Mouse (Mus musculus): ENCODE data around the gene 4921507P07Rik.
"Not testable (repeated sequence)": the region's sequence is repeated elsewhere in the genome, so short reads cannot be mapped to it uniquely, and the experiment has no call there.

Gene 4921507P07Rik

DNA sequence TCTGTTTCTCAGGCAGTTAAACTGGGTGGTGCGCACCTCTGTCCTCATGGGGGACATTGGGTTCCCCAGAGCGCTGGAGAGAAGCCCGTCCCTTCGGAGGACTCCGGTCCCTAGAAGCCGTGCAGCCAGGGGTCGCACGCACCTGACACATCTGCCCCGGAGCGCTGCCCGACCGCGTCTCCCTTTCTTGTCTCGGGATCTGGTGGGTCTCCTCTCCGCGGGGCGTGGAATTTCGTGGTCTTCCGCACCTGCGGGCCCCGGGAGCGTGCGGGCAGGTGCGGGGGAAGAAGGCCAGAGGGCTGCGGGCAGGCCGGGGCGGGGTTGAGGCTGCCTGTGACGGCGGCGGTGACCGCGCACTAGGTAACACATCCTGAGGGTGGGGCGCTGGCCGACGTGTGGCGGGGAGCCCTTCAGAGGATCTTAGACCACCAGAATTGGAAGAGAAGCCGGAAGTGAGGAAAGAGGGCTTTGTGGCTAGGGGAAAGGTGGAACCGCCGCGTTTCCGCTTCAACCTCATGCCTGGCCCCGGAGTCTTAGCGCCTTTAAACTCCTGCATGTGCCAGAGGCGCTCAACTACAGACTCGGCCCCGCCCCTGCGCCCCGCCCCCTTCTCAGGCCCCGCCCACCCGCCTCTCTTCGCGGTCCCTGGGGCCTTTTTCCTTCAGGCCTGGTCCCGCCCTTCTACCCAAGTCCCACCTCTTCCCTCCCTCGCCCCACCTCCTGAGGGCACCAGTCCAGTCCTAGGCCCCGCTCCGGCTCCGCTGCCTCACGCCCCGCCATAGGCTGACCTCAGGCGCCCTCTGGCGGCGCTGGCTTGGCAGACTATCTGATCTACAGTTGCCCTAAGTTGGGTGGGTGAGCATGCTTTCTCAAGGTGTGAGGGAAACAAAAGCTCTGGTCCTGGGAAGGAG, at the start of gene 4921507P07Rik:
4921507P07Rik (minus strand) TSS at position 332 of the 911 bp plus-strand sequence.
- DNase-seq (ENCODE audit: extremely low spot score, low read depth, low spot score) = peak; percentile 81

DNA sequence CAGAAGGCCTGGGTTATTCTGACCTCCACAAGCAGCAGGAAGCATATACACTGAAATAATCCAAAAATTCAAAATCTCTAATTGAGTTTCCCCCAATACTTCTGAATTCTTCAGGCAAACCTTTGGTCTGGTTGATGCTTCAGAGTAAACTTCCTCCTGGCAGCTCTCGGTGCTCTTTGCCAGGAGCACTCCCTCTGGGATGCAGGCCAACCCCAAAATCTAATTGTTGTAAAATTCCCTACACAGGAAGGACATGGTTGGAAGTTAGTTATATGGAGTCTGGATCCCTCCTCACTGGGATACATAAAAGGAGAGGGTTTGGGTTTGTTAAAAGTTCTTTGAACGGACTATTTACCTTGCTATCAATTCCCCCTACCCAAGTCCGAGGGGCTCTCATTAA, 48.3 kb upstream of the 4921507P07Rik start:
- DNase-seq (ENCODE audit: extremely low spot score, low read depth, low spot score) = no peak

DNA sequence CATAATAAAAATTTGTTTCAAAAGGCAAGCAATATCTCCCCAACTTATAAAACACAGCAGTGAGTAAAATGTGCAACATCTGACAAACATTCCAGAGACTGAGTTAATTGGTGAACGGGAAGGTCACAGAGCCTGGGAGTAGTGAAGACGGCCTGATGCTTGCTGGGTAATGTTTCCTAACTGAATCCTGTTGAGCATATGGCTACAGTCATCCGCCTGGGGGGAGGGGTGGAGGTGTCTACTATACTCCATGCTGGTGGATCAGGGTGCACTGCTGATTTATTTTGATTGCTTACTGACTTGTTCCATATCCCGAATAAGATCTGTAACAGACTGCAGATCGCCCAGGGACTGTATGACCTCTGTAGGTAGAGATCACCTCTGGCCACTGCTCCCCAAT, 45.5 kb upstream of the 4921507P07Rik start:
- no peak for DNase-seq (ENCODE audit: extremely low spot score, low read depth, low spot score)

DNA sequence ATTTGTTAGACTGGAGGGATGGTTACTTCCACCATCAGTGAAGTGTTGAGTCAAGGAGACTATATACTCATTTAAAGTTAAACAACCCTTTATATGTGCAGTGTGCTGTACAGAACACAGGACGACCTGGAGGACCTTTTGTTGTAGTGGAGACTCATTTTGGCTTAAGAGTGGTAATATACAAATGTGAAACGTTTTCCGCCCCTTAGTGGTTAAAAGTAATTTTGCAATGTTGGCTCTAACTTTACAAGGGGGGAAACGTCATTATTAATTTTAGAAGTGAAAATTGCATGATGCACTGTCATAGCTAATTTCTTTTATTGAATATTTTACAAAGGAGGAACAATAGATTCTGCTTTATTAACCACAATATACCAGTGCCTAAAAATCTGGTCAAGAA, 43.9 kb upstream of the 4921507P07Rik start:
- DNase-seq (ENCODE audit: extremely low spot score, low read depth, low spot score) = no peak

DNA sequence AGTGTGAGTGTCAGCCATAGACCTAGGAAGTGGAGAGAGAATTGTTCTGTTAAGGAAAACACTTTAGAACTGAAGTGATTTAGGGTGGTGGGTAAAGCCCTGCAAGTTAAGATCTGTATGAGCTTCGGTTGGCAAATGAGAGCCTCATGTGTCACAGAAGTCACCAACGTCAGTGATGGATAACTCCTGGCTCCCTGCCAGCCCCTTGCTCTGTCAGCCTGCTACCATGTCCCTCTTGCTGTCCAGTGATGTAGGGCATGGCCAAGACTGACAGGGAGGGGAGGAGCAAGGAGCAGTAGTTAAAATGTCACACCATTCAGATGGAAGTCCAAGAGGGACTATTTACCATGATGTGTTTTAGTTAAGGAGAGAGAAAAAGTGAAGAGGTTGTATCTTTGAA, 43.2 kb upstream of the 4921507P07Rik start:
- DNase-seq (ENCODE audit: extremely low spot score, low read depth, low spot score) = no peak

DNA sequence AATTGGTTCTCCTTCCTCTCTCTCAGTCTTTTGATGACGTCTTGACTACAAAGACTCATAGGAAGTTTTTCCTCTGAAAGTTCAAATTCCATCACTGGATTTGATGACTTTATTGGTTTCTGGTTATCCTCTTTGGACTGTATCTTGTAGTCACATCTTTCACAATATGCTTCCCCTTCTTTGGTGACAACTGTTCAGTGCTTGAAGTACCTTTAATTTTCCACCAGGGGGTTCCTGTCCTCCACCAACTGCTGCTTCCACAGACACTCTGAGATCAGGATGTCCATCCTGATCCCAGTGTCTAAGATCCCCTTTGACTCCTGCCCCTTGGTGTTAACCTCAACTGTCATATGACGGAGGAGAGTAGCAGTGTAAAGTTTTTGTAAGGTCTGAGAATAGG, 29.7 kb upstream of the 4921507P07Rik start:
- not testable (repeated sequence) for DNase-seq (ENCODE audit: extremely low spot score, low read depth, low spot score)

DNA sequence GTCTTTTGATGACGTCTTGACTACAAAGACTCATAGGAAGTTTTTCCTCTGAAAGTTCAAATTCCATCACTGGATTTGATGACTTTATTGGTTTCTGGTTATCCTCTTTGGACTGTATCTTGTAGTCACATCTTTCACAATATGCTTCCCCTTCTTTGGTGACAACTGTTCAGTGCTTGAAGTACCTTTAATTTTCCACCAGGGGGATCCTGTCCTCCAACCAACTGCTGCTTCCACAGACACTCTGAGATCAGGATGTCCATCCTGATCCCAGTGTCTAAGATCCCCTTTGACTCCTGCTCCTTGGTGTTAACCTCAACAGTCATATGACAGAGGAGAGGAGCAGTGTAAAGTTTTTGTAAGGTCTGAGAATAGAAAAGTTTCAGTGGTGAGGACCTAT, 21.8 kb upstream of the 4921507P07Rik start:
- DNase-seq (ENCODE audit: extremely low spot score, low read depth, low spot score) = not testable (repeated sequence)

DNA sequence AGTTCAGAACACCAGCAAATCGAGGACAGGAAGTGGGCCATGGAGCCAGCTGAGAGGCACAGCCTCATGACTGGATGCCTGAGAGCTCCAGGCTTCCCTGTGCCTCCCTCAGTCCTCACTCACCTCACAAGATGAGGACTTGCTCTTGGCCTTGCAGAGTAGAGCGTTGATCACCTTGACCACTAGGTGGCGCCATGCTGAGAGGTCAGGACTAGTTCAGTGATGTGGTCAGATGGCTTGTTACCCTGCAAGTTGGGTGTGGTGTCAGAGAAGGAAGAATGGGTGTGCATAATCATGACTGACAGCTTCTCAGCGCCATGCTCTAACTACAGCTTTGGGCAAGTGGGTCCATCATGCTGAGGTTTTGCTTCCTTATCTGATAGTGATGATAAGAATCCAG, 5.2 kb upstream of the 4921507P07Rik start:
- no peak for DNase-seq (ENCODE audit: extremely low spot score, low read depth, low spot score)

DNA sequence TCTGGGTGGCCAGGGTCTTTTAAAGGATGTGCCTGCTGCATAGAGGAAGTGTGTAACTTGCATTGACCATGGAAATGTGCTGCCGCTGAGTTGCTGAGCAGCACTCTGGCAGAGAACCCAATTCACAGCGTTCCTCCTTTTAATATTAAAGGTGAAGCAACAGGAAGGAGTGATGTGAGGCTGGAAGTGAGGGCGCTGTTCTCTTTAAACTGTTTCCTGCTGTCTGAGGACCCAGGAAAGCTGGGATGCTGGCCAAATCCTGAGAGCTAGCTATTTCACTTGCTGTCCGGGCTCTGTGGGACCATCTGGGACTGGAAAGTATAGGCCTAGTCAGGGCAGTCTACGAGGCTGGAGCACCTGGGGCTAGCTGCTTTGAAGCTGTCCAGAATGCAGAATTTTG, 2.1 kb upstream of the 4921507P07Rik start:
- DNase-seq (ENCODE audit: extremely low spot score, low read depth, low spot score) = no peak

DNA sequence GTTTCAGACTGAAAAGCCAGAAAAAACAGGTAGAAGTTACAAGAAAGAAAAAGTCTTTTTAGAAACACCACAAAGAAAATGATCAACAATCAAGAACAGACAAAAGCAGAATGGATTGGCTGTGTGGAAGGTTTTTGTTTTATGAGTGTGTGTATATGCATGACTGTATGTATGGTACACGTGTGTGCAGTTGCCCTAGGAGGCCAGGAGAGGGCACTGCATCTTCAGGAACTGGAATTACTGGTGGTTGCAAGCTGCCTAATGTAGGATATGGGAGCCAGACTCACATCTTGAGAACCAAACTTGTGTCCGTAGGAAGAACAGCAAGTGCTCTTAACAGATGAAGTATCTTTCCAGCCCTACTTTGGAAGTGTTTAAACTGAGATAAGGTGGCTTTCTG, 2.1 kb downstream of the 4921507P07Rik start:
- DNase-seq (ENCODE audit: extremely low spot score, low read depth, low spot score) = no peak

DNA sequence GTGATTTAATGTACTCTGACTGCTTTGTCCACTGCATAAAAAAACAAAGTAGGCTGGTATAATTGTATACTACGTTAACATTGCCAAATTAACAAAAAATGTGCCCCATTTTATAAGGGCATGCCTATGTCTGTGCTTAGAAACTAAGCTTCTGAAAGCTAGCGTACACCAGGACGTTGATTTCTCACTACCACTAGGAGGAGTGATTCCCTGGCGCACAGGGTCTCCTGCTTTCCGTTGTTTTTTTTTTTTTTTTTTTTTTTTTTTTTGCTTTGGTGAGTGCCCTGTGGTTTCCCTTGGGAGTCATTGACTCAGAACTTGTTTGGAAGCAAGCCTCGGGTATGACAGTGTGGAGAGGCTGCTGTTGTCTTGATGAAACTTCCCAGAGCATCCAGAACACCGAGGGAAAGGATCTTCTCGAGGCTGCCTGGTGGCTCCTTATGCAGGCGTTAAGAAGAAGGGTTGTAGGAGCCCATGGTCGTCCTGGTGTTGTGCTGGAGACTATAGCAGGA, 3.0 kb downstream of the 4921507P07Rik start:
- no peak for DNase-seq (ENCODE audit: extremely low spot score, low read depth, low spot score)

DNA sequence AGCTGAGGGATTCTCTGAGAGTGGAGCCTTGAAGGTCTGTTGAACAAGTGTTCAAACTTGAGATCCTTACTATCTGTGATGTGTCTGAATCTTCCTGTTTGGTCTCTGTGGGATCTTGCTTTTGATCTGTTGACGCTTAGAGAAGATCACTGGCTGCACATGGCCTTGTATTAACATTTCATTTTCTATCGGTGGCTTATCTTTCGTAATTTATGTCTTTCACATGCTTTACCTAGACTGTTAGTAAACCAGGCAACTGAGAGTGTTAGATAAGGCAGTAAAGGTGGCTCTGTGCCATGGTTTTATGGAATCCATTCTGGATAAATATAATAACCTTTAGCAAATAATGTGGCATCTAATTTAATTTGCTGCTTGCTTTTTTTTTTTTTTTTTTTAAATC, 6.2 kb downstream of the 4921507P07Rik start:
- no peak for DNase-seq (ENCODE audit: extremely low spot score, low read depth, low spot score)

DNA sequence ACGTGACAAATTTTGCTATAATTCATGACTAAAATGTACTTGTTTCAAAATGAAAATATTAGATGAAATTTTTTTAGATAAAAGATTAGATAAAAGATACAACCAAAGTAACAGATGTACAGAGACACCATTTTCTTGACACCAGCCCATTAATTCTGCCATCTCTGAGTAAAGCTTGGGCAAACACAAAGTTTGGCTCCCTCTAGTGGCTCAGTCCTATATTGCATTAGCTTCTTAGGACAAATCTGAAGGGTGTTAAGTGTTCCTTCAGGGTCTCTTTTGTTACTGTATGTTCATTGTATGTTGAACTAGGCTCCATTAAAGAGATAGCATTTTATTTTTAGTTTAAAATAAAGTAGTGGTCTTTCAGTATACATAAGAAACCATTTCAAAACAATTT, 8.2 kb downstream of the 4921507P07Rik start:
- peak; percentile 84 for DNase-seq (ENCODE audit: extremely low spot score, low read depth, low spot score)

DNA sequence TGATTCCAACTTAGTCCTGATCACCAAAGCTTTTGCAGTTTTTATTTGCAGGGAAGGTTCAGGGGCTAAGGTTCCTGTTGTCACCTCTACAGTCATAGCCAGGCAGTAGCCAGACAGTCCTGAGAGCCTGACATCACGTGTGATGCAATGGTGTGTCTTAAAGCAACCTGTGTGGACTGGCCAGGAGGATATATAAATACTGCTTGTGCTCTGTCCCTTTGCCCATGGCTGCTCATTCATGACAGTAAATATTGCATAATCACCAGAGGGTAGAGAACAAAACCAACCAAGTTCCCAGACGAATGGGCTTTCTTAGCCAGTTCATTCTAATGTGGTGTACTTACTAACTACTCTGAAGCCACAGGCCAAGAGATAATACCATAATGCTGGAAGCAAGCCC, 9.0 kb downstream of the 4921507P07Rik start:
- DNase-seq (ENCODE audit: extremely low spot score, low read depth, low spot score) = no peak

DNA sequence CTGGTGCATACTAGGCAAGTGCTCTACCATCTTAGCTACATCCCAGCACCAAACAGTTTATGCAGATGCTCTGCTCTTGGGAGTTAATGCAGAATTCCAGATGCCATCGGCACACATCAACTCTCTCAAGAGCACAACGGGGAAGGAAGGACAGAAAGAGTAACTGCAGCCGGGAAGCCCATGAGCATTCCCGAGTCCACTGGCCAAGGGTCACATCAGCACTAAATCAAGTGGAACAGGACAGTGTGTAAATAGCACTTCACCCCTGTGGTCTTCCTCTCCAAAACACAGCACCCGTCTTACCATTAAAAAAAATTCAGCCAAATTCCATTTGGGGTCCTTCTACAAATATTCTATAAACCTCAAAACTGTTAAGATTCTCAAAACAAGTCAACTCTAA, 10.1 kb downstream of the 4921507P07Rik start:
- DNase-seq (ENCODE audit: extremely low spot score, low read depth, low spot score) = no peak

DNA sequence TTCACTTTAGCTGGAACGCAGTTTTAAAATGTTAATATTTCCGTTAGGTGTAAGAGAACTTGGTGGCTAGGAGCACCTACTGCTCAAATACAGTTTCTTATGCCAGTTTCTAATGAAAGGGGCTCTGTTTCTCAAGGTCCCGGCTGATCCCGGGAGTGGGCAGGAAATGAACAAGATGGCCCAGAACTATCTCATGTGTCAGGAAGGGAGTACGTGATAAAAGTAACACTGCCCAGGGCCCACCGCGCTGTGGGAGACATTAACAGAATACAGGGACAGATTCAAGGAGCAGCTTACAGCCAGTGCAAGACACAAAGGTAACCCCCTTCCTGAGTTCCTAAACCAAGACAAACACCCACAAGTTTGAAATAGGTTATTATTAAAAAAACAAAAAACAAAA, 10.7 kb downstream of the 4921507P07Rik start:
- no peak for DNase-seq (ENCODE audit: extremely low spot score, low read depth, low spot score)

DNA sequence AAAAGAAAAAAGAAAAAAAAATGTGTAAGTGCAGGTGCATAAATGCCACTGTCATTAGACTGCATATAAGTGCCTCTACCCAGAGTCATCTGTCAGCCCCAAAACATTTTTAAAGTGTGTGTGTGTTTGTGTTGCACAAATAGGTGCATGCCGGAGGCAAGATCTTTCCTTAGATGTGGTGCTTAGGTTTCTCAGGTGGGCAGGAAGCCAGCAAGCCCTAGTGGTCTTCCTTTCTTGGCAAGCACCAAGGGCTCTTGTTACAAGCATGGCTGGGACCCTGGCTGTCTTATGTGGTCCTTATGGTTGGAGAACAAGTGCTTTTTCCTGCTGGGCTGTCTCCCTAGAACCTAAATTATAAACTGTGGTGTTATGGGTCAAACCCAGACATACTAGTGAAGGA, 24.8 kb downstream of the 4921507P07Rik start:
- DNase-seq (ENCODE audit: extremely low spot score, low read depth, low spot score) = no peak

DNA sequence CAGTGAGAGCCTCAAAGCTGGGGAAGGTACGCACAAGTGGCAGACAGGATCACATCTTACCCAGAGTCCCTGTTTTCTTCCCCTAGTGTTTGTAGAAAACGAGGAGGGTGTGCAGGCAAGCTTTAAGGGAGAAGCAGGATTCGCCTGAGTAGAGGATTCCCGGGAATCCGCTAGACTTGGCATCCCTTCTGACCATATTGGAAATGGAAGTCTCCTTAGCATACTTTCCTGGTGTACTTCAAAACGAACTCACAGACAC, 29.5 kb downstream of the 4921507P07Rik start:
- DNase-seq (ENCODE audit: extremely low spot score, low read depth, low spot score) = no peak

DNA sequence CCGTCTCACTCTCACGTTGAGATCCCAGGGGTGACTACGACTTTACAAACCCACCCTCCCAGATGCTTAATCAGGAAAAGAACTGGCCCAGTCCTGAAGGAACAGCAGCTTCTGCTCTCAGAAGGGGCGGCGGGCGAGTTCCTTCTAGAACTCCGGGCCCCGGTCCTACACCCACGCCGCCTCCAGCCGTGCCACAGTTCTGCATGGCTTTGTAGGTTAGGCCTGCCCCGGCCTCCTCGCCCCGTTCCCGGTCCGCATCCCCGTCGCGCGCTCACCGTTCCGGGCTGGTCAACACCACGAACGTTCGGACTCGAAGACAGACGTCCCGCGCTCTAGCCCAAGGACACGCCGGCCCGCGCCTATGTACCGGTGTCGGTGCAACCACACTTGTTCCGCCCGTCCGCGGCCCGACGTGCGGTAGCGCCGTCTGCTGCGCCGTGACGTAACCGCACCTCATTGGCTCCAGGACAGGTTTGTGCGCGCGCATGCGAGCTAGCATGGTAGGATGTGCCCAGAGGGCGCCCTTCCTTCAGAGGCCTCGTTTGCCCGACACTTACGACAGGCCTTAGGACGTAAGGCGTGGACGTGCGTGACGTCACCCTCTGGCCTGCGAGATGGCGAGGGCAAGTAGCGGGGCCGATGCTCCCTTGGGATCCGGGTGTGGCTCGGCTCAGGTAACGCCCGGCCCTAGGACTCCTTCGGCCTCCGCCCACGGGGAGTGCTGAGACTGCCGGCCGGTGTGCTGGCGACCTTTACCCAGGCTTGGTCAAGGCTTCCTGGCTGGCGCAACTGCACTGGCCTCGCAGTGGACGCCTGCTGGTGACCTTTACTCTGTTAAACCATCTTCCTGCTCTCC, 30.1 kb downstream of the 4921507P07Rik start, which contains the start of gene Cycs:
Cycs (minus strand) TSS at position 398 of the 856 bp plus-strand sequence.
- DNase-seq (ENCODE audit: extremely low spot score, low read depth, low spot score) = peak; percentile 99

DNA sequence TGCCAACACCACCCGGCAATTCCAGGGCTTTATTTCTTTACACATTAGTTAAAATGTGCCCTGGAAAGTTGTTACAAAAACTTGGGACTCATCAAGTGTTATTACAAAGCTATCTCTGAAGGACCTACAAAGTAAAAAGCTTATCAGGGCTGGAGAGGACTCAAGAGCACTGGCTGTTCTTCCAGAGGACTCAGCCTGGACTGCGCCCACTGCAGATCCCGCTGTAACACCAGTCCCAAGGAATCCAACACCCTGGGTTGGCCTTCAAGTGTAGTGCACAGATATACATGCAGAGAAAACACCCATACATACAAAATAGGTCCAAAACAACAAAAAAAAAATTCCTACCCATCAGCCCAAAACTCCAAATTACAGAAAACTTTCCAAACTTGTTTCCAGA, 32.8 kb downstream of the 4921507P07Rik start:
- no peak for DNase-seq (ENCODE audit: extremely low spot score, low read depth, low spot score)

DNA sequence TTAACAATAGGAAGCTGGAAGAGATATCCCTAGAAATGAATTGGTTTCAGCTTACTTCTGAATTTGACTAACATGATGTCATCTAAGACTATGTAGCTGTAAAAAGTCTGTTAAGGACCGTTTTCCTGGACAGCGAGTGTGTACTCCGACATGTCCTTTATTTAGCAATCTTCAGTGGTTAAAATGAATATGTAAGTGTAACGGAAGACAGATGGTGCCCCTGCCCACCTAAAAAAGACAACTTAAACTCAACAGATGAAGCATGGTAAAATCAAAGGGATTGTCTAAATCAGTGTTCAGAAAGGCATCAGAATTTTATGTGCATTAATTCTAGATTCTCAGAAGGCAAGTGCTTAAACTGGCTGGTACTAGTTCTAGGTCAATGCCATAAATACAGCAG, 34.0 kb downstream of the 4921507P07Rik start:
- no peak for DNase-seq (ENCODE audit: extremely low spot score, low read depth, low spot score)

DNA sequence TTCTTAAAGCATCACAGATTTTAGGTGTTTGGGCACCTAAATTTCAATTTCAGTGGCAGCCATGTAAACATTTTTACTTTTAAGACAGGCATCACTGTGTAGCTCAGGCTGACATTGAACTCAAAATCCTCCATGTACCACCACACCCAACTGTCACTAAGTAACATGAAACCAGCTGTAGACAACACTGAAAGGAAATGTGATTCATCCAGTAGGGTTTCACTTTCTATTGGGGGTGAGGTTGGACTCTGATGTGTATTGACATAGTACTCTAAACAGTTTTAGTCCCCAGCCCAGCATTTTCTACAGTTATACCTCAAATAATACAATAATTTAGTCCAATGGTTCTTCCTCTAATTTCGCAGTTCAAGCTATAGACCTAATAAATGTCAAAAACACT, 35.7 kb downstream of the 4921507P07Rik start:
- no peak for DNase-seq (ENCODE audit: extremely low spot score, low read depth, low spot score)
